ENCODE assay signal across 24 mouse cellular contexts in genomic region chr2:95613354-95613753, GRCm38 (mm10).
A peak's percentile ranks its signal among the peaks of the same experiment; 100 is the strongest.
DNase-seq lines count a peak whose midpoint lies in the region; ATAC-seq and TF ChIP-seq lines count a peak whose summit lies in the region.
"Had no signal": no experiment of that assay in that cellular context is flagged by ENCODE, and none has a peak within 500 bp of the region (broad histone marks: within the 10 kb centered on the region; RNA-seq: fewer than 3 reads in every experiment).

No protein-coding gene starts in this region.

- no peak for TF ChIP-seq CTCF in midbrain, postnatal 0 days (IDR thresholded peaks at IDR 0.05)
- no peak for TF ChIP-seq CTCF in layer of hippocampus, adult 2 months (conservative IDR thresholded peaks at IDR 0.05)

- no peaks in the 10 kb centered on the region for H3K9me3 ChIP-seq in hindbrain, embryonic 12.5 days (replicated peaks)
- H3K9me3 ChIP-seq in hindbrain, embryonic 16.5 days (ENCODE audit: control insufficient read depth, low read length) = no peaks in the 10 kb centered on the region
- no peaks in the 10 kb centered on the region for H3K9me3 ChIP-seq in midbrain, postnatal 0 days (ENCODE audit: low read length)
- H3K9me3 ChIP-seq in midbrain, embryonic 16.5 days (replicated peaks; ENCODE audit: control insufficient read depth, low read length, poor library complexity, severe bottlenecking) = no peaks in the 10 kb centered on the region
- H3K9me3 ChIP-seq in forebrain, embryonic 16.5 days (ENCODE audit: control insufficient read depth, low read length) = no peaks in the 10 kb centered on the region
- H3K9me3 ChIP-seq: heart, embryonic 13.5 days; limb, embryonic 15.5 days; megakaryocyte, embryonic 14.5 days; neural tube, embryonic 13.5 days; stomach, embryonic 15.5 days had no signal

- H3K27ac ChIP-seq in hindbrain, embryonic 12.5 days = no peak overlapping the region
- no peak overlapping the region for H3K27ac ChIP-seq in hindbrain, embryonic 16.5 days (ENCODE audit: low read depth, low read length)
- no peak overlapping the region for H3K27ac ChIP-seq in midbrain, postnatal 0 days (ENCODE audit: low read depth, low read length)
- H3K27ac ChIP-seq in midbrain, embryonic 16.5 days (ENCODE audit: low read length) = no peak overlapping the region
- H3K27ac ChIP-seq in forebrain, embryonic 16.5 days (ENCODE audit: low read length) = no peak overlapping the region
- H3K27ac ChIP-seq in layer of hippocampus, adult 2 months = no peak overlapping the region
- H3K27ac ChIP-seq: heart, adult 2 months; heart, embryonic 13.5 days; limb, embryonic 15.5 days; liver, embryonic 14.5 days; neural tube, embryonic 13.5 days; stomach, embryonic 15.5 days had no signal

- H3K9ac ChIP-seq in hindbrain, embryonic 12.5 days = no peak overlapping the region
- no peak overlapping the region for H3K9ac ChIP-seq in hindbrain, embryonic 16.5 days (ENCODE audit: low read depth, low read length)
- H3K9ac ChIP-seq in midbrain, postnatal 0 days (replicated peaks; ENCODE audit: low read length, poor library complexity, severe bottlenecking) = no peak overlapping the region
- H3K9ac ChIP-seq in midbrain, embryonic 16.5 days (ENCODE audit: low read depth, low read length) = no peak overlapping the region
- no peak overlapping the region for H3K9ac ChIP-seq in forebrain, embryonic 16.5 days (replicated peaks; ENCODE audit: low read depth, low read length)
- H3K9ac ChIP-seq: heart, embryonic 13.5 days; limb, embryonic 15.5 days; liver, embryonic 14.5 days; lung, embryonic 14.5 days; neural tube, embryonic 13.5 days; stomach, embryonic 15.5 days had no signal

- peak; percentile 66; the same call in 1 of the 2 replicates for ATAC-seq in hindbrain, embryonic 12.5 days (ENCODE audit: low FRiP score)
- ATAC-seq in hindbrain, embryonic 16.5 days = no peak
- ATAC-seq in midbrain, postnatal 0 days (ENCODE audit: low FRiP score) = no peak
- no peak for ATAC-seq in midbrain, embryonic 16.5 days
- peak; percentile 61 for ATAC-seq in forebrain, embryonic 16.5 days
- ATAC-seq: activated CD4-positive, CD25-positive, alpha-beta regulatory T cell, adult 4 months; intestine, postnatal 0 days had no signal

- H3K27me3 ChIP-seq in hindbrain, embryonic 12.5 days = no peaks in the 10 kb centered on the region
- H3K27me3 ChIP-seq in hindbrain, embryonic 16.5 days (replicated peaks; ENCODE audit: control insufficient read depth, insufficient read depth, low read length) = no peaks in the 10 kb centered on the region
- no peaks in the 10 kb centered on the region for H3K27me3 ChIP-seq in midbrain, postnatal 0 days (ENCODE audit: insufficient read depth, low read length)
- H3K27me3 ChIP-seq in midbrain, embryonic 16.5 days (ENCODE audit: control insufficient read depth, insufficient read depth, low read depth, low read length) = no peaks in the 10 kb centered on the region
- H3K27me3 ChIP-seq in forebrain, embryonic 16.5 days (replicated peaks; ENCODE audit: control insufficient read depth, insufficient read depth, low read length) = no peaks in the 10 kb centered on the region
- H3K27me3 ChIP-seq: heart, embryonic 13.5 days; limb, embryonic 15.5 days; megakaryocyte, embryonic 14.5 days; neural tube, embryonic 13.5 days; stomach, embryonic 15.5 days had no signal

- H3K4me1 ChIP-seq in hindbrain, embryonic 12.5 days = no peaks in the 10 kb centered on the region
- H3K4me1 ChIP-seq in hindbrain, embryonic 16.5 days (ENCODE audit: control insufficient read depth, insufficient read depth, low read depth, low read length) = no peaks in the 10 kb centered on the region
- no peaks in the 10 kb centered on the region for H3K4me1 ChIP-seq in midbrain, postnatal 0 days (ENCODE audit: insufficient read depth, low read length)
- H3K4me1 ChIP-seq in midbrain, embryonic 16.5 days (ENCODE audit: control insufficient read depth, insufficient read depth, low read length) = no peaks in the 10 kb centered on the region
- no peaks in the 10 kb centered on the region for H3K4me1 ChIP-seq in forebrain, embryonic 16.5 days (replicated peaks; ENCODE audit: control insufficient read depth, insufficient read depth, low read length)
- H3K4me1 ChIP-seq: heart, embryonic 13.5 days; limb, embryonic 15.5 days; megakaryocyte, embryonic 14.5 days; neural tube, embryonic 13.5 days; stomach, embryonic 15.5 days had no signal

- H3K4me3 ChIP-seq in hindbrain, embryonic 12.5 days = no peak overlapping the region
- H3K4me3 ChIP-seq in hindbrain, embryonic 16.5 days (ENCODE audit: low read length) = no peak overlapping the region
- no peak overlapping the region for H3K4me3 ChIP-seq in midbrain, postnatal 0 days (ENCODE audit: low read depth, low read length)
- no peak overlapping the region for H3K4me3 ChIP-seq in midbrain, embryonic 16.5 days (ENCODE audit: low read depth, low read length)
- no peak overlapping the region for H3K4me3 ChIP-seq in forebrain, embryonic 16.5 days (replicated peaks; ENCODE audit: low read length)
- H3K4me3 ChIP-seq in layer of hippocampus, adult 2 months = no peak overlapping the region
- H3K4me3 ChIP-seq: heart, adult 2 months; heart, embryonic 13.5 days; limb, embryonic 15.5 days; megakaryocyte, embryonic 14.5 days; neural tube, embryonic 13.5 days; stomach, embryonic 15.5 days had no signal

- peak; percentile 4 for DNase-seq in midbrain, postnatal 0 days (ENCODE audit: low spot score)
- DNase-seq in layer of hippocampus, adult 2 months (ENCODE audit: low spot score in 2 of 2) = no peak
- no peak for DNase-seq in T-cell, adult 2 months (ENCODE audit: low spot score)
- DNase-seq: adrenal gland, postnatal 10 days; cerebellum, adult 8-10 months; gastrocnemius, postnatal 36 days; heart, adult 2 months; heart, postnatal 14 days; left cerebral cortex, postnatal 4 days; lung, embryonic 14.5 days; lung, postnatal 36 days; thymus, postnatal 25 days had no signal

- no peaks in the 10 kb centered on the region for H3K36me3 ChIP-seq in hindbrain, embryonic 12.5 days
- no peaks in the 10 kb centered on the region for H3K36me3 ChIP-seq in hindbrain, embryonic 16.5 days (ENCODE audit: control insufficient read depth, insufficient read depth, low read length)
- H3K36me3 ChIP-seq in midbrain, postnatal 0 days (ENCODE audit: insufficient read depth, low read length) = no peaks in the 10 kb centered on the region
- H3K36me3 ChIP-seq in midbrain, embryonic 16.5 days (ENCODE audit: control insufficient read depth, insufficient read depth, low read length) = no peaks in the 10 kb centered on the region
- H3K36me3 ChIP-seq in forebrain, embryonic 16.5 days (ENCODE audit: control insufficient read depth, insufficient read depth) = no peaks in the 10 kb centered on the region
- H3K36me3 ChIP-seq: heart, embryonic 13.5 days; limb, embryonic 15.5 days; neural tube, embryonic 13.5 days; stomach, embryonic 15.5 days had no signal

- H3K4me2 ChIP-seq in hindbrain, embryonic 12.5 days (replicated peaks) = no peak overlapping the region
- no peak overlapping the region for H3K4me2 ChIP-seq in hindbrain, embryonic 16.5 days (ENCODE audit: low read length)
- no peak overlapping the region for H3K4me2 ChIP-seq in midbrain, postnatal 0 days (ENCODE audit: low read depth, low read length, poor library complexity, severe bottlenecking)
- H3K4me2 ChIP-seq in midbrain, embryonic 16.5 days (ENCODE audit: low read length) = no peak overlapping the region
- H3K4me2 ChIP-seq in forebrain, embryonic 16.5 days (ENCODE audit: low read length) = no peak overlapping the region
- H3K4me2 ChIP-seq: heart, embryonic 13.5 days; limb, embryonic 15.5 days; lung, embryonic 14.5 days; neural tube, embryonic 13.5 days; stomach, embryonic 15.5 days had no signal

- 67% methylated on average over 5 of the region's 5 CpGs for WGBS in hindbrain, embryonic 12.5 days
- 60% methylated on average over 5 of the region's 5 CpGs for WGBS in hindbrain, embryonic 16.5 days
- 79% methylated on average over 5 of the region's 5 CpGs for WGBS in midbrain, postnatal 0 days
- whole genome bisulfite sequencing in midbrain, embryonic 16.5 days = 72% methylated on average over 5 of the region's 5 CpGs
- WGBS in forebrain, embryonic 16.5 days = 58% methylated on average over 5 of the region's 5 CpGs

Comparison
In these comparisons a context has a peak if more than half of its experiments do, and no peak if none do; other contexts are left out.
1. ATAC-seq: peak in hindbrain, embryonic 12.5 days (single experiment) and forebrain, embryonic 16.5 days (single experiment); none in hindbrain, embryonic 16.5 days (single experiment), midbrain, postnatal 0 days (single experiment) and midbrain, embryonic 16.5 days (single experiment).